Mouse (Mus musculus): ENCODE measurements at regions not wholly inside any gene's neighbourhood (a gene's known extent, or its start where the extent isn't known, plus 50 kb on each side); places are given as distances from the start of the nearest gene placed in this dataset.

Small RNA genes lying in the stretch of these regions (microRNA-seq; reads per million reads assigned to microRNA genes)
- gene Mir6350 = 0 reads per million in 2 experiments

Data from heart, postnatal 10 days (tissue).